Mouse (Mus musculus) hindbrain, embryonic 15.5 days (tissue): ENCODE results near the gene Slc6a17. TPM values are rescaled to one million over a fixed set of nuclear protein-coding genes. Genes with fewer than 3 reads are reported as not detected.

Source experiments
- ATAC-seq: fragments of 200-750 bp; cut with Nextera tagmentation; 2 replicates; pipeline ENCODE4 v1.8.0; 2017; ENCODE audit warnings: low read depth, moderate number of reproducible peaks, moderate TSS enrichment; ENCODE audit not compliant: low FRiP score
- H3K27ac ChIP-seq: fragments of 300-500 bp; sonication (generic); replicated peaks from 2 replicates; pipeline ENCODE4 v1.5.1; 2015; ENCODE audit warnings: mild to moderate bottlenecking, inconsistent platforms
- H3K27me3 ChIP-seq: fragments of 300-500 bp; sonication (generic); 2 replicates; pipeline ENCODE4 v1.6.1; 2015; ENCODE audit warnings: control low read depth, inconsistent platforms
- H3K36me3 ChIP-seq: fragments of 300-500 bp; sonication (generic); 2 replicates; pipeline ENCODE4 v1.6.1; 2015; ENCODE audit warnings: control low read depth, inconsistent platforms
- H3K4me1 ChIP-seq: fragments of 300-500 bp; sonication (generic); replicated peaks from 2 replicates; pipeline ENCODE4 v1.6.1; 2015; ENCODE audit warnings: control low read depth, inconsistent platforms
- H3K4me2 ChIP-seq: fragments of 300-500 bp; sonication (generic); 2 replicates; pipeline ENCODE4 v1.6.1; 2015; ENCODE audit warnings: moderate library complexity, mild to moderate bottlenecking, inconsistent platforms
- H3K4me3 ChIP-seq: fragments of 300-500 bp; sonication (generic); 2 replicates; pipeline ENCODE4 v1.5.1; 2015; ENCODE audit warnings: mild to moderate bottlenecking, inconsistent platforms
- H3K9ac ChIP-seq: fragments of 300-500 bp; sonication (generic); 2 replicates; pipeline ENCODE4 v1.6.1; 2015; ENCODE audit warnings: inconsistent platforms
- H3K9me3 ChIP-seq: fragments of 300-500 bp; sonication (generic); 2 replicates; pipeline ENCODE4 v1.6.1; 2016; ENCODE audit warnings: control low read depth, inconsistent platforms
- WGBS: fragments of 180-500 bp; shearing (Covaris S2); methylation state at CpG from one replicate; pipeline ENCODE4 v1.1.7; 2015; 5-methylcytosine and 5-hydroxymethylcytosine counted together
- polyA plus RNA-seq: library from polyadenylated mRNA; unstranded; fragments of >200 nt; fragmentation: Nextera tagmentation; extraction: Ambion mirVana; gene quantifications from 2 replicates; pipeline ENCODE4 v1.2.1, GENCODE M21; 2015

Gene Slc6a17
- polyA plus RNA-seq, 1 experiment from 2014 or later = 19.7 TPM

DNA sequence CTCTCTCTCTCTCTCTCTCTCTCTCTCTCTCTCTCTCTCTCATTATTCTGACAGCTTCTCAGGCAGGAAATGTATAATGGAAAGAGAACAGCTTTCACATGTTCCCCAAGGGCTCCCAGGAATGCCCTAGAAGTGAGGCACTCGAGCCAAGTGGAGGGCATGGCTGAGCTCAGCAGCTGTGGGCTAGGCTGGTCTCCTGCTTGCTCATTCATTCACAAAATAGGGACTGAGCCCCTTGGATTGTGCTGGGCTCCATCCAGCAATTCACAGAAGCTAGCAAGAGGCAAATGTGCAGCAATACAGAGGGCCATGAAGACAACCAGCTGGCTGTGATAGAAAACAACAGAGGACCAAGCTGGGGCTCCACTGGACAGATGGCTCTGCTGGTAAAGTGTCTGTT, 86.5 kb downstream of the Slc6a17 start:
- Histone ChIP-seq H3K9ac (no peak overlapping the region), H3K27ac (no peak overlapping the region), H3K9me3 (no peaks in the 10 kb centered on the region), H3K4me3 (no peak overlapping the region), H3K4me2 (no peak overlapping the region), H3K4me1 (peaks cover 26% of the 10 kb centered on the region), H3K27me3 (no peaks in the 10 kb centered on the region), H3K36me3 (no peaks in the 10 kb centered on the region)
- 7% methylated on average over 1 of the region's 1 CpGs for WGBS
- peak; percentile 81 for ATAC-seq

DNA sequence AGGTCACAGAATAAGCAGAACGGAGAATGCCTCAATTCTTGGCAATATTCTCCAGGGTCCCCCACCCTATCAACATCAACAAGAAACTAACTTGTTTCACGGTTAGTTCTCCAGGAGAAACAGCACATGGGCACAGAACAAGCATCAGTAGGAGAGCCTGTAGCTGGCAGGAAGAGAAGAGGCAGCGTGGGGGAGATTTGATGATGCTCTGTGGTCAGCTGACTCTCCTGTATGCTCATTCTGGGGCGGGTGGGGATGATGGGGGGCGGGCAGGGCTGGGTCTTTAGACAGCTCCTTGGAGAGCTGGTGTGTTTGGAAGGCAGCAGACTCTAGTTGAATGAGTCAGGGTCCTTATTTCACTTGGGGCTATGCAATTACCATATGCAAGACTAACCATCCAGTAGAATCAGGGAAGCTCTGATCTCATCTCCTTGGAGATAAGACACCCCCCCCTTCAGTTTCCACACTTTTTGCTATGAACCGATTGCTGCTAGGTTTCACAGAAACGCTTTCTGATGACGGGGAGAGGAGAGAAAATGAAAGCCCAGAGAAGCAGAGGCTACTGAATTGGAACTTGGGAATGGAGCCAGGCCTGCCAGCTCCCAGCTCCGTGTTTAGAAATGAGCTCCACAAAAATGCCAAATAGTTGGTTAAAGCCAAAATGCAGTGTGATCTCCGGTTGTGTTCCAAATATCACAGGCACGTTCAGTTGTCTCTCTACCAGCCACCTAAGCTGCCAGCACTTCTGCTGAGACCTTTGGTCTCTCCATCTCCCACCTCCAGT, 93.4 kb downstream of the Slc6a17 start:
- Histone ChIP-seq H3K36me3 (no peaks in the 10 kb centered on the region), H3K4me2 (no peak overlapping the region), H3K27ac (peak overlapping the region; percentile 17; the same call in 1 of the 2 replicates), H3K4me1 (0 out of 2 replicates have a peak, but pooled peaks cover 2% of the 10 kb centered on the region), H3K4me3 (no peak overlapping the region), H3K27me3 (no peaks in the 10 kb centered on the region), H3K9me3 (no peaks in the 10 kb centered on the region), H3K9ac (no peak overlapping the region)
- ATAC-seq = 0 out of 2 replicates have a peak, but pooled peaks have one; percentile 65
- WGBS = 59% methylated on average over 11 of the region's 11 CpGs

DNA sequence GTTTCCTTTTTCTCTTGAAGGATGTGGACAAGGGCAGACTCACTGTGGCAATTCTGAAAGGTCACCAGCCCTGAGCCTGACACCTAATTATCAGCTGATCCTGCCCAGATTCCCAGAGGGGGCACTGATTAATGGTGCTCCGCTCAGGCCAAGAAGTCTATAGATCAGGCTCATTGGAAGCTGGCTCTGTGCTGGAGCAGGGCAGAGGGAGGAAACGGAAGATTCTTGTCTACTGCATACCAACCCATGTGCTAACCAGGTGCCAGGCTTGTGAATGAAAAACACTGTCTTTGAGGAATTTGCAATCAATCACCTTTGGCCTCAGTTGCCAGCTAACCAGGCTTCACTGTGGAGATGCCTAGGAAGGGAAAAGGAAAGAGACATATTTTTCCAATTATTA, 97.7 kb downstream of the Slc6a17 start:
- Histone ChIP-seq H3K9me3 (no peaks in the 10 kb centered on the region), H3K4me2 (no peak overlapping the region), H3K9ac (no peak overlapping the region), H3K4me1 (0 out of 2 replicates have a peak, but pooled peaks cover 2% of the 10 kb centered on the region), H3K4me3 (no peak overlapping the region), H3K27ac (no peak overlapping the region), H3K36me3 (no peaks in the 10 kb centered on the region), H3K27me3 (no peaks in the 10 kb centered on the region)
- ATAC-seq = no peak
- WGBS = 63% methylated on average over 2 of the region's 2 CpGs

Other genes with a start within 250 kb of the Slc6a17 start
- gene Lamtor5, start 239.2 kb downstream of the Slc6a17 start, polyA plus RNA-seq = 176 and 186 TPM in 2 replicates
- 2.5 and 2.6 TPM in 2 replicates for gene Slc16a4, start 226.8 kb downstream of the Slc6a17 start, polyA plus RNA-seq
- gene Rbm15, start 184.3 kb downstream of the Slc6a17 start, polyA plus RNA-seq = 6.9 and 7.5 TPM in 2 replicates
- 10.1 and 10.4 TPM in 2 replicates for gene Kcnc4, start 58.5 kb downstream of the Slc6a17 start, polyA plus RNA-seq
- gene Ubl4b, start 37.1 kb upstream of the Slc6a17 start, polyA plus RNA-seq = not detected in 2 replicates
- 0.16 and 1.1 TPM in 2 replicates for gene Alx3, start 77.0 kb upstream of the Slc6a17 start, polyA plus RNA-seq
- gene Gm10961, start 113.3 kb upstream of the Slc6a17 start, polyA plus RNA-seq = not detected in 2 replicates
- gene Strip1, start 113.7 kb upstream of the Slc6a17 start, polyA plus RNA-seq = 141 and 157 TPM in 2 replicates
- gene Ahcyl1, start 178.5 kb upstream of the Slc6a17 start, polyA plus RNA-seq = 110 and 112 TPM in 2 replicates
- 7.9 and 8.3 TPM in 2 replicates for gene Csf1, start 242.5 kb upstream of the Slc6a17 start, polyA plus RNA-seq